Mouse (Mus musculus) stomach, embryonic 15.5 days (tissue): Measurements from ENCODE around the gene Kcnip2. TPM values are rescaled to one million over a fixed set of nuclear protein-coding genes. Genes with fewer than 3 reads are reported as not detected.

ENCODE experiments used
- ATAC-seq: fragments of 200-750 bp; cut with Nextera tagmentation; 2 replicates; pipeline ENCODE4 v1.8.0; 2017; ENCODE audit warnings: low read depth, moderate number of reproducible peaks, moderate TSS enrichment; ENCODE audit not compliant: insufficient read depth, low FRiP score
- H3K27ac ChIP-seq: fragments of 300-500 bp; sonication (generic); 2 replicates; pipeline ENCODE4 v1.5.1; 2015; ENCODE audit warnings: mild to moderate bottlenecking, inconsistent platforms
- H3K27me3 ChIP-seq: fragments of 300-500 bp; sonication (generic); replicated peaks from 2 replicates; pipeline ENCODE4 v1.6.1; 2015; ENCODE audit warnings: inconsistent platforms
- H3K36me3 ChIP-seq: fragments of 300-500 bp; sonication (generic); 2 replicates; pipeline ENCODE4 v1.6.1; 2015; ENCODE audit warnings: inconsistent platforms
- H3K4me1 ChIP-seq: fragments of 300-500 bp; sonication (generic); 2 replicates; pipeline ENCODE4 v1.6.1; 2015; ENCODE audit warnings: inconsistent platforms
- H3K4me2 ChIP-seq: fragments of 300-500 bp; sonication (generic); 2 replicates; pipeline ENCODE4 v1.6.1; 2015; ENCODE audit warnings: mild to moderate bottlenecking, inconsistent platforms
- H3K4me3 ChIP-seq: fragments of 300-500 bp; sonication (generic); replicated peaks from 2 replicates; pipeline ENCODE4 v1.5.1; 2015; ENCODE audit warnings: inconsistent platforms
- H3K9ac ChIP-seq: fragments of 300-500 bp; sonication (generic); 2 replicates; pipeline ENCODE4 v1.6.1; 2015; ENCODE audit warnings: inconsistent platforms
- H3K9me3 ChIP-seq: fragments of 300-500 bp; sonication (generic); 2 replicates; pipeline ENCODE4 v1.6.1; 2016; ENCODE audit warnings: inconsistent platforms
- WGBS: fragments of 180-500 bp; shearing (Covaris S2); methylation state at CpG from one replicate; pipeline ENCODE4 v1.1.7; 2015; 5-methylcytosine and 5-hydroxymethylcytosine counted together
- polyA plus RNA-seq: library from polyadenylated mRNA; unstranded; fragments of >200 nt; fragmentation: Nextera tagmentation; extraction: Ambion mirVana; gene quantifications from 2 replicates; pipeline ENCODE4 v1.2.1, GENCODE M21; 2015

Kcnip2 gene
- polyA plus RNA-seq, 1 experiment from 2014 or later, result 2.8 TPM

DNA sequence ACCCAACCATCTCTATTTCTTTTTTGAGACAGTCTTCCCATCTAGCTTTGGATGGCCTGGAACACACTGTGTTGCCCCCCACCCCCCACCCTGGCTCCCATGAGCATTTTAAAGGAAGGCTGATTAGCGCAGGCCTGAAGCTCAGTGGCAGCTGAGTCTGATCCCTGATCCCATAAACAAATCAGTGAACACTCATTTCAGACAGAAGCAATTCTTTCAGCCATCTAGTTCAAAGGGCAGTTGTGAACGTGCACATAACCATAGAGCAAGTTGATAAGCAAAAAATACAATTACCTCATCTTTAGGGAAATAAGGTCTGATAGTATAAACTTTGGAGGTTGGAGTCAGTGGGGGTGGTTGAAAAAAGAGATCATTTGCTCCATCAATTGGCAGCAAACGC is 55.1 kb downstream of the Kcnip2 start:
- no peaks in the 10 kb centered on the region for H3K9me3 ChIP-seq
- peaks cover 46% of the 10 kb centered on the region for H3K36me3 ChIP-seq
- H3K4me1 ChIP-seq, result no peaks in the 10 kb centered on the region
- no peaks in the 10 kb centered on the region for H3K27me3 ChIP-seq
- ATAC-seq, result no peak
- H3K4me2 ChIP-seq, result no peak overlapping the region
- WGBS, result 80% methylated on average over 3 of the region's 3 CpGs
- no peak overlapping the region for H3K27ac ChIP-seq
- no peak overlapping the region for H3K4me3 ChIP-seq
- H3K9ac ChIP-seq, result no peak overlapping the region

GRCm38 (mm10) chr19:45758671-45759070 is 57.2 kb downstream of the Kcnip2 start:
- H3K9me3 ChIP-seq, result no peaks in the 10 kb centered on the region
- H3K9ac ChIP-seq, result no peak overlapping the region
- no peak overlapping the region for H3K4me3 ChIP-seq
- no peak overlapping the region for H3K27ac ChIP-seq
- H3K36me3 ChIP-seq, result peaks cover 67% of the 10 kb centered on the region
- ATAC-seq, result no peak
- H3K4me1 ChIP-seq, result no peaks in the 10 kb centered on the region
- 88% methylated on average over 5 of the region's 5 CpGs for WGBS
- H3K4me2 ChIP-seq, result no peak overlapping the region
- no peaks in the 10 kb centered on the region for H3K27me3 ChIP-seq

DNA sequence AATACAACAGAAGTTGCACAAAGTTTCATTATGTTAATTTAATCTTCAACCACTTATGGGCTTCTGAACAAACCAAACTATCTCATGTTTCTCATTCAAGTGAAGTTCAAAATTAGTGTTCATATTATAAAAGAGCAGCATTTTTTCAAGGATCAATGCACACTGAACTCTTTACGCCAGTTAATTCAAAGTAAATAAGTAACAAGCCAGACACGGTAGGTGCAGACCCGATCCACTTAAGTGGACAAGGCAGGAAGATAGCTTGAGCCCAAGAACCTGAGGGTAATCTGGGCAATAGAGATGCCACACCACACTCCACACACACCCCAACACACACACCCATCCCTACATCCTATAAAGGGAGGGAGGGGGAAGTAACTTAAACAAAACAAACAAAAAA is 62.3 kb downstream of the Kcnip2 start:
- no peak for ATAC-seq
- Histone ChIP-seq H3K27ac (no peak overlapping the region), H3K9me3 (no peaks in the 10 kb centered on the region), H3K4me3 (no peak overlapping the region), H3K4me2 (no peak overlapping the region), H3K9ac (no peak overlapping the region), H3K27me3 (no peaks in the 10 kb centered on the region), H3K36me3 (peaks cover 45% of the 10 kb centered on the region), H3K4me1 (peaks cover 3% of the 10 kb centered on the region)
- 86% methylated on average over 3 of the region's 3 CpGs for WGBS

DNA sequence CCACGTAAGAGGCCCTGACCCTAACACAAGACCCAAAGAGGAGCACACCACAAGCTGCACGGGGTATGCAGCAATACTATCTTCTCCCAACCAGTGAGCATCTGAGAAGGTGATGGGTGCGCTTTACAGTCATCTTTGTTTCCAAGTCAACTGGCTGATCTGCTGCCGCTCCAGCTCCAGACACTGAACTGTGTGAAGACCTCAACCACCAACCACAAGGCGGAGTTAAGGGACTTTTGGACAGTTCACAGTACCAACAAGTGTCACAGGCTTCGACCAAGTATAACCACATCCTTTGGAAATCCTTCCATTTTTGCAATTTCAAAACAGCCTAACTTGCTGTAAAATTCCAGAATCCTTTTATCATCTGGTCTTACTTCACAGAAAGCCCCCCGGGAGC is 64.0 kb downstream of the Kcnip2 start:
- Histone ChIP-seq H3K27me3 (no peaks in the 10 kb centered on the region; the same call in 1 of the 2 replicates), H3K4me1 (peaks cover 15% of the 10 kb centered on the region), H3K4me2 (no peak overlapping the region), H3K9me3 (no peaks in the 10 kb centered on the region), H3K9ac (no peak overlapping the region), H3K36me3 (peaks cover 35% of the 10 kb centered on the region), H3K4me3 (no peak overlapping the region), H3K27ac (no peak overlapping the region)
- no peak for ATAC-seq
- 90% methylated on average over 7 of the region's 7 CpGs for WGBS

- H3K4me3 ChIP-seq, result peak within 1 kb of the TSS; percentile 94
- under 1% methylated on average over 54 of the region's 60 CpGs for WGBS
These were observed 66.4 kb downstream of the Kcnip2 start, which contains the start of gene Npm3 for GRCm38 (mm10) chr19:45749243-45750043. Gene Npm3, minus strand, starts transcription at chr19:45749591.

GRCm38 (mm10) chr19:45748691-45749242 is 67.1 kb downstream of the Kcnip2 start:
- H3K9ac ChIP-seq, result peak overlapping the region; percentile 63
- H3K4me3 ChIP-seq, result peak overlapping the region; percentile 94
- H3K9me3 ChIP-seq, result no peaks in the 10 kb centered on the region
- H3K4me1 ChIP-seq, result peaks cover 26% of the 10 kb centered on the region
- WGBS, result 1% methylated on average over 32 of the region's 33 CpGs
- H3K4me2 ChIP-seq, result peak overlapping the region; percentile 91
- H3K27ac ChIP-seq, result no peak overlapping the region
- ATAC-seq, result 0 out of 2 replicates have a peak, but pooled peaks have one; percentile 3
- H3K36me3 ChIP-seq, result peaks cover 8% of the 10 kb centered on the region
- peaks cover 29% of the 10 kb centered on the region for H3K27me3 ChIP-seq

More at GRCm38 (mm10) chr19:45749243-45750043, 66.4 kb downstream of the Kcnip2 start, which contains the start of gene Npm3:
- Histone ChIP-seq H3K27me3 (peaks cover 23% of the 10 kb centered on the region), H3K4me2 (peak within 1 kb of the TSS; percentile 91), H3K9ac (peak within 1 kb of the TSS; percentile 63), H3K36me3 (peaks cover 15% of the 10 kb centered on the region), H3K4me1 (peaks cover 26% of the 10 kb centered on the region), H3K9me3 (no peaks in the 10 kb centered on the region), H3K27ac (no peak within 1 kb of the TSS)
- ATAC-seq, result peak; percentile 78; the same call in 1 of the 2 replicates

DNA sequence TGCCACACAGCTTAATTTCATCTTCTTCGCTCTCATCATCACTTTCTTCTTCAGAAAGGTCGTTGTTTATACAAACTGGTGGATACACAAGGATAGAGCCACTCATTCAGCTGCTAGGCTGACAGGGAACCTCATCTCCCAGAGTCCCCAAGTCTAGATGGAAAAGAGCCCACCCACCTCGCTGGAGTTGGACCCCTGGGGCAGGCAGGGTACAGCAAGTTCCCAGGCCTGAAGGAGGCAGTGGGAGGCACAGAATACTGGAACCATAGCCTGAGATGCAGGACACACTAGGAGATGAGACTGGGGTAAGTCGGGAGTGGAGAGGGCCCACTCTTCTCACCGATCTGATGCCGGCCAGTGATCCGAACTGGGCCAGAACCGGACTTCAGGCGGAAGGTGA is 67.7 kb downstream of the Kcnip2 start:
- peaks cover 29% of the 10 kb centered on the region for H3K4me1 ChIP-seq
- peak overlapping the region; percentile 94 for H3K4me3 ChIP-seq
- peak overlapping the region; percentile 91 for H3K4me2 ChIP-seq
- no peak overlapping the region for H3K27ac ChIP-seq
- peaks cover 5% of the 10 kb centered on the region for H3K36me3 ChIP-seq
- WGBS, result 49% methylated on average over 9 of the region's 9 CpGs
- H3K9me3 ChIP-seq, result no peaks in the 10 kb centered on the region
- H3K27me3 ChIP-seq, result peaks cover 35% of the 10 kb centered on the region
- ATAC-seq, result no peak
- no peak overlapping the region for H3K9ac ChIP-seq

DNA sequence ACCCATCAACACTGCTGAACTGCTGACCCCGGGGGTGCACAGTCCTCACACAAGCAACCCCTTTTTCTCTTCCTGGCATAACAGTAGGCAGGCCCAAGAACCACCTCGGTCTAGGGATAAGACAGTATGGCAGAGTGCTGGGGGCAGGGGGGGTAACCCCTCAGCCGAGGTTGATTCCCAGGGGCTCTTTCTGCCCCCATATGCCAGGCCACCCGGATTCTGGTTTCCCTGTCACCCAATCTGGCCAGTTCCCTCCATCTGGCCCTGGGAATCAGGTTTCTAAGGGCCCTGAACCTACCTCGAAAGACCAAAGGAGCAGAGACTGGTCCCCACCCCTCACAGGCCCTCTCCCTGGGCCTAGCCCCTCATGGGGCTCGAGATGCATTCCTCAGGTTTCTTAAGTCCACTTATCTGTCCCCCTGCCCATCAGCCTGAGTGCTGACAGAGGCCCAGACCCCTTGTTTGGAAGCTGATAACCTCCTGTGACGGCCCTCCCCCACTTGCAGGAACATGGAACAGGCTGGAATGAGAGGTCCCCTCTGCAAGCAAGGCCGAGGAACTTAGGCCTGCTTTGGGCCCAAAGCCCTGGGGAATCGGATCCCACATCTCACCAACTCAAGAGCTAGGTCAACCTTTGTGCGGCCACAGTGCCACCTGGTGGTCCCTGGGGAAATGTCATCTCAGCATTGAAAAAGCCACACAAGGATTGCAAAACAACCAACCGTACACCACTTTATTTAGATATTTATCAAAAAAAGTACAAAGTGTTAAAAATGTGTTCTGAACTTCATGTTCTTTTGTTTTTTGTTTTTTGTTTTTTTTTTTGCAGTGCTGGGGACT is 68.6 kb downstream of the Kcnip2 start:
- Histone ChIP-seq H3K4me2 (no peak overlapping the region), H3K4me1 (peaks cover 37% of the 10 kb centered on the region), H3K9me3 (no peaks in the 10 kb centered on the region), H3K27me3 (peaks cover 44% of the 10 kb centered on the region), H3K9ac (no peak overlapping the region), H3K27ac (no peak overlapping the region), H3K36me3 (peaks cover 5% of the 10 kb centered on the region), H3K4me3 (no peak overlapping the region)
- 25% methylated on average over 11 of the region's 11 CpGs for WGBS
- no peak for ATAC-seq

- WGBS, result 15% methylated on average over 29 of the region's 29 CpGs
- Histone ChIP-seq H3K4me3 (no peak overlapping the region; the same call in 1 of the 2 replicates), H3K27ac (no peak overlapping the region), H3K4me1 (peaks cover 45% of the 10 kb centered on the region), H3K27me3 (peaks cover 53% of the 10 kb centered on the region), H3K4me2 (peak overlapping the region; percentile 35; the same call in 1 of the 2 replicates), H3K36me3 (no peaks in the 10 kb centered on the region), H3K9ac (no peak overlapping the region), H3K9me3 (no peaks in the 10 kb centered on the region)
- no peak for ATAC-seq
These were observed 69.5 kb downstream of the Kcnip2 start for GRCm38 (mm10) chr19:45746153-45747020.

- no peak overlapping the region for H3K9ac ChIP-seq
- peak overlapping the region; percentile 2; the same call in 1 of the 2 replicates for H3K4me3 ChIP-seq
- H3K27me3 ChIP-seq, result peaks cover 61% of the 10 kb centered on the region
- H3K36me3 ChIP-seq, result no peaks in the 10 kb centered on the region
- WGBS, result 10% methylated on average over 32 of the region's 32 CpGs
- peaks cover 45% of the 10 kb centered on the region for H3K4me1 ChIP-seq
- no peak for ATAC-seq
- H3K9me3 ChIP-seq, result no peaks in the 10 kb centered on the region
- peak overlapping the region; percentile 35; the same call in 1 of the 2 replicates for H3K4me2 ChIP-seq
- H3K27ac ChIP-seq, result no peak overlapping the region
These were observed 70.3 kb downstream of the Kcnip2 start for GRCm38 (mm10) chr19:45745344-45746152.
